Mouse (Mus musculus) heart, adult 18-20 months (tissue): Measurements from ENCODE around the gene Ifit2. TPM values are rescaled to one million over a fixed set of nuclear protein-coding genes. Genes with fewer than 3 reads are reported as not detected.
A peak's percentile ranks its signal among the peaks of the same experiment; 100 is the strongest.
"Not testable (repeated sequence)": the region's sequence is repeated elsewhere in the genome, so short reads cannot be mapped to it uniquely, and the experiment has no call there.

Source experiments
- DNase-seq, 2 experiments: peaks; one replicate each; pipeline ENCODE4 v3.0.0; 2021 to 2022; ENCODE audit warnings: mixed read lengths in 1 of 2
- total RNA-seq, 2 experiments: library from RNA; stranded (reverse); gene quantifications; 2 replicates each; pipeline ENCODE4 v1.2.3; 2021

Ifit2 gene
- total RNA-seq, 2 experiments from 2014 or later: 3.1 to 3.7 TPM

- no peak for DNase-seq
These were observed 4.3 kb upstream of the Ifit2 start for GRCm38 (mm10) chr19:34546211-34546610.

- DNase-seq: peak; percentile 84 to 95
These were observed 2.5 kb upstream of the Ifit2 start for GRCm38 (mm10) chr19:34547976-34548375.

- DNase-seq: no peak
These were observed 325 bp upstream of the Ifit2 start for GRCm38 (mm10) chr19:34550205-34550533.

- peak; percentile 68 to 73 for DNase-seq
These were observed 1.5 kb downstream of the Ifit2 start for GRCm38 (mm10) chr19:34551981-34552380.

GRCm38 (mm10) chr19:34553021-34553420, 2.5 kb downstream of the Ifit2 start:
- DNase-seq: peak; percentile 57

- peak; percentile 6 to 20 for DNase-seq
These were observed 3.0 kb downstream of the Ifit2 start for GRCm38 (mm10) chr19:34553522-34553921.

- DNase-seq: no peak
These were observed 3.6 kb downstream of the Ifit2 start for GRCm38 (mm10) chr19:34554061-34554460.

- DNase-seq: peak; percentile 59 to 61
These were observed 6.1 kb downstream of the Ifit2 start for GRCm38 (mm10) chr19:34556621-34557020.

- DNase-seq: no peak
These were observed 12.1 kb downstream of the Ifit2 start for GRCm38 (mm10) chr19:34562556-34562955.

GRCm38 (mm10) chr19:34566178-34566784, 15.8 kb downstream of the Ifit2 start:
- no peak for DNase-seq

GRCm38 (mm10) chr19:34568988-34569895, 18.7 kb downstream of the Ifit2 start:
- DNase-seq: peak in 1 of 2 experiments; percentile 32

- no peak for DNase-seq
These were observed 19.5 kb downstream of the Ifit2 start for GRCm38 (mm10) chr19:34569896-34570476.

- DNase-seq: no peak
These were observed 20.6 kb downstream of the Ifit2 start for GRCm38 (mm10) chr19:34571080-34571479.

GRCm38 (mm10) chr19:34573650-34574049, 23.2 kb downstream of the Ifit2 start:
- DNase-seq: no peak

GRCm38 (mm10) chr19:34577121-34577520, 26.6 kb downstream of the Ifit2 start:
- DNase-seq: no peak

- DNase-seq: not testable (repeated sequence)
These were observed 32.2 kb downstream of the Ifit2 start for GRCm38 (mm10) chr19:34582696-34583095.

- DNase-seq: peak; percentile 50 to 68
These were observed 32.8 kb downstream of the Ifit2 start, which contains the start of gene Ifit3 for GRCm38 (mm10) chr19:34583126-34583766. Gene Ifit3 (plus strand): TSS chr19:34583531.

- not testable (repeated sequence) for DNase-seq
These were observed 35.4 kb downstream of the Ifit2 start for GRCm38 (mm10) chr19:34585740-34586458.

- DNase-seq: not testable (repeated sequence)
These were observed 37.6 kb downstream of the Ifit2 start for GRCm38 (mm10) chr19:34587898-34588692.

GRCm38 (mm10) chr19:34588959-34589358, 38.5 kb downstream of the Ifit2 start:
- no peak for DNase-seq

GRCm38 (mm10) chr19:34593456-34593855, 43.0 kb downstream of the Ifit2 start:
- DNase-seq: no peak
